Mouse (Mus musculus) limb, embryonic 12.5 days (tissue): ENCODE measurements around the gene Kcmf1. TPM values are rescaled to one million over a fixed set of nuclear protein-coding genes. Genes with fewer than 3 reads are reported as not detected.
A peak's percentile ranks its signal among the peaks of the same experiment; 100 is the strongest.

Experiments
- ATAC-seq: fragments of 200-750 bp; cut with Nextera tagmentation; 2 replicates; pipeline ENCODE4 v1.8.0; 2017; ENCODE audit warnings: low read depth, moderate TSS enrichment; ENCODE audit not compliant: insufficient number of reproducible peaks, insufficient read depth, low FRiP score, low TSS enrichment
- H3K27ac ChIP-seq: fragments of 300-500 bp; sonication (generic); 2 replicates; pipeline ENCODE4 v1.5.1; 2016; ENCODE audit warnings: mild to moderate bottlenecking, moderate library complexity
- H3K27me3 ChIP-seq: fragments of 300-500 bp; sonication (generic); 2 replicates; pipeline ENCODE4 v1.6.1; 2016; ENCODE audit warnings: mild to moderate bottlenecking, moderate library complexity
- H3K36me3 ChIP-seq: fragments of 300-500 bp; sonication (generic); 2 replicates; pipeline ENCODE4 v1.6.1; 2016; ENCODE audit warnings: mild to moderate bottlenecking, moderate library complexity
- H3K4me1 ChIP-seq: fragments of 300-500 bp; sonication (generic); replicated peaks from 2 replicates; pipeline ENCODE4 v1.6.1; 2016
- H3K4me2 ChIP-seq: fragments of 300-500 bp; sonication (generic); 2 replicates; pipeline ENCODE4 v1.6.1; 2016; ENCODE audit warnings: mild to moderate bottlenecking, moderate library complexity
- H3K4me3 ChIP-seq: fragments of 300-500 bp; sonication (generic); replicated peaks from 2 replicates; pipeline ENCODE4 v1.5.1; 2016; ENCODE audit warnings: mild to moderate bottlenecking
- H3K9ac ChIP-seq: fragments of 300-500 bp; sonication (generic); replicated peaks from 2 replicates; pipeline ENCODE4 v1.6.1; 2016; ENCODE audit warnings: mild to moderate bottlenecking, moderate library complexity
- H3K9me3 ChIP-seq: fragments of 300-500 bp; sonication (generic); 2 replicates; pipeline ENCODE4 v1.6.1; 2016; ENCODE audit warnings: mild to moderate bottlenecking, moderate library complexity
- WGBS: fragments of 180-500 bp; shearing (Covaris S2); methylation state at CpG from one replicate; pipeline ENCODE4 v1.1.7; 2016; 5-methylcytosine and 5-hydroxymethylcytosine counted together
- polyA plus RNA-seq: library from polyadenylated mRNA; unstranded; fragments of >200 nt; fragmentation: Nextera tagmentation; extraction: Ambion mirVana; gene quantifications from 2 replicates; pipeline ENCODE4 v1.2.1, GENCODE M21; 2016

Gene Kcmf1
- polyA plus RNA-seq, 1 experiment from 2014 or later: 55.1 TPM

- H3K27ac ChIP-seq: no peak overlapping the region
- 76% methylated on average over 4 of the region's 4 CpGs for WGBS
- no peaks in the 10 kb centered on the region for H3K36me3 ChIP-seq
- no peaks in the 10 kb centered on the region for H3K27me3 ChIP-seq
- peaks cover 7% of the 10 kb centered on the region for H3K4me1 ChIP-seq
- no peak overlapping the region for H3K4me2 ChIP-seq
- ATAC-seq: no peak
- H3K9ac ChIP-seq: no peak overlapping the region
- no peak overlapping the region for H3K4me3 ChIP-seq
- H3K9me3 ChIP-seq: no peaks in the 10 kb centered on the region
Measured at GRCm38 (mm10) chr6:72926031-72926430, 26.3 kb upstream of the Kcmf1 start.

DNA sequence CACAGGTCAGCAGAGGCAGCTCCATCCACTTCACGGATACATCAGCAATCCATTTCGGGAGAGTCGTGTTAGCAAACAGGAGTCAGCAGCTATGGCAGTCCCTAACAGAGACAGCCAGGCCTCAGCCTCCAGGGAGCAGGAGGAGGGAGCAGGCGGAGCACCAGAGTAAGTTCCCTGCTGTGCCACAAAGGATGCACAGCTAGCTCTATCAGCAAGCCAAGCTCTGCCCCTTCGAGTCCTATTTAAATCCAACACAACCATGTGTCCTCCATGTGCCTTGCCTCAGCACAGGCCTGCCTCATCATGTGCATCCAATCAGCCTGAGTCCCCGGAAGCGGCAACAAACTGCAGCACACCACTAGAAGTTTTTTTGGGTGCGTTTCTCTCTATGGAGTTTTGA lies 23.6 kb upstream of the Kcmf1 start:
- 88% methylated on average over 8 of the region's 8 CpGs for WGBS
- no peak overlapping the region for H3K4me2 ChIP-seq
- H3K9me3 ChIP-seq: no peaks in the 10 kb centered on the region
- no peaks in the 10 kb centered on the region for H3K27me3 ChIP-seq
- no peak for ATAC-seq
- no peak overlapping the region for H3K9ac ChIP-seq
- peaks cover 7% of the 10 kb centered on the region for H3K4me1 ChIP-seq
- no peak overlapping the region for H3K27ac ChIP-seq
- no peak overlapping the region for H3K4me3 ChIP-seq
- no peaks in the 10 kb centered on the region for H3K36me3 ChIP-seq

- Histone ChIP-seq H3K27me3 (no peaks in the 10 kb centered on the region), H3K9ac (no peak overlapping the region), H3K4me2 (no peak overlapping the region), H3K36me3 (no peaks in the 10 kb centered on the region), H3K27ac (no peak overlapping the region), H3K4me1 (no peaks in the 10 kb centered on the region), H3K9me3 (no peaks in the 10 kb centered on the region), H3K4me3 (no peak overlapping the region)
- no peak for ATAC-seq
- 91% methylated on average over 3 of the region's 3 CpGs for WGBS
Measured at GRCm38 (mm10) chr6:72921081-72921480, 21.3 kb upstream of the Kcmf1 start.

DNA sequence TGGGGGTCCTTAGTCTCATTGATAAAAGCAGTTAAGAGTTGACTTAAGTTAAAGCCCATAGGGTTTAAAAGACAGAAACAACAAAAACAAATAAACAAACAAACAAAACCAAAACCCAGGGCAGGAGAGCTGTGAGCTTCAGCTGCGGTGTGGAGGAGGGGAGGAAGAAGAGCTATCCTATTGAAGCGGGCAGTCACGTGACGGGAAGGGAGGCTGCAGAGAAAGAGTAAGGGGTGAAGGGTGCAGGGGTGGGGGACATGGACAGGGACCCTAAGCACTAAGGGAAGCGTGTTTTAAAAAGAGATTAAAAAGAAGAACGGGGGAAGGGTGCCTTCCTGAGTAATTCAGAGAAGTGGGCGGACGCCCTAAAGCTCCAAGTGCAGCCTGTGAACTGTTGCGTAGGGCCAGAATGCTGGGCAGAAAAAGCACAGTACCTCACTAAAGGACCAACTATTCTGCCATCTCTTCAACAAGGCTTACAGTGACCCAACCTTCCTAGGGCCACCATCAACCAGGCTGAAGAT lies 18.8 kb upstream of the Kcmf1 start:
- no peak for ATAC-seq
- WGBS: 67% methylated on average over 9 of the region's 9 CpGs
- no peaks in the 10 kb centered on the region for H3K27me3 ChIP-seq
- H3K4me2 ChIP-seq: no peak overlapping the region
- no peak overlapping the region for H3K4me3 ChIP-seq
- H3K9ac ChIP-seq: no peak overlapping the region
- H3K4me1 ChIP-seq: no peaks in the 10 kb centered on the region
- no peak overlapping the region for H3K27ac ChIP-seq
- no peaks in the 10 kb centered on the region for H3K36me3 ChIP-seq
- H3K9me3 ChIP-seq: no peaks in the 10 kb centered on the region

GRCm38 (mm10) chr6:72916330-72916729 lies 16.6 kb upstream of the Kcmf1 start:
- 89% methylated on average over 7 of the region's 7 CpGs for WGBS
- H3K27ac ChIP-seq: no peak overlapping the region
- no peaks in the 10 kb centered on the region for H3K36me3 ChIP-seq
- H3K4me3 ChIP-seq: no peak overlapping the region
- no peaks in the 10 kb centered on the region for H3K27me3 ChIP-seq
- H3K4me2 ChIP-seq: no peak overlapping the region
- no peak for ATAC-seq
- H3K4me1 ChIP-seq: no peaks in the 10 kb centered on the region
- H3K9me3 ChIP-seq: 0 out of 2 replicates have a peak, but pooled peaks cover under 1% of the 10 kb centered on the region
- no peak overlapping the region for H3K9ac ChIP-seq

GRCm38 (mm10) chr6:72914087-72914749 lies 14.4 kb upstream of the Kcmf1 start:
- Histone ChIP-seq H3K9ac (no peak overlapping the region), H3K4me1 (no peaks in the 10 kb centered on the region), H3K4me2 (no peak overlapping the region), H3K27me3 (no peaks in the 10 kb centered on the region), H3K36me3 (no peaks in the 10 kb centered on the region), H3K27ac (no peak overlapping the region), H3K4me3 (no peak overlapping the region), H3K9me3 (0 out of 2 replicates have a peak, but pooled peaks cover 5% of the 10 kb centered on the region)
- WGBS: 87% methylated on average over 6 of the region's 6 CpGs
- no peak for ATAC-seq

GRCm38 (mm10) chr6:72911261-72911660 lies 11.5 kb upstream of the Kcmf1 start:
- no peaks in the 10 kb centered on the region for H3K27me3 ChIP-seq
- H3K4me1 ChIP-seq: no peaks in the 10 kb centered on the region
- no peak overlapping the region for H3K4me3 ChIP-seq
- no peaks in the 10 kb centered on the region for H3K36me3 ChIP-seq
- ATAC-seq: no peak
- H3K9ac ChIP-seq: no peak overlapping the region
- H3K4me2 ChIP-seq: no peak overlapping the region
- 0 out of 2 replicates have a peak, but pooled peaks cover 5% of the 10 kb centered on the region for H3K9me3 ChIP-seq
- 70% methylated on average over 4 of the region's 4 CpGs for WGBS
- no peak overlapping the region for H3K27ac ChIP-seq

DNA sequence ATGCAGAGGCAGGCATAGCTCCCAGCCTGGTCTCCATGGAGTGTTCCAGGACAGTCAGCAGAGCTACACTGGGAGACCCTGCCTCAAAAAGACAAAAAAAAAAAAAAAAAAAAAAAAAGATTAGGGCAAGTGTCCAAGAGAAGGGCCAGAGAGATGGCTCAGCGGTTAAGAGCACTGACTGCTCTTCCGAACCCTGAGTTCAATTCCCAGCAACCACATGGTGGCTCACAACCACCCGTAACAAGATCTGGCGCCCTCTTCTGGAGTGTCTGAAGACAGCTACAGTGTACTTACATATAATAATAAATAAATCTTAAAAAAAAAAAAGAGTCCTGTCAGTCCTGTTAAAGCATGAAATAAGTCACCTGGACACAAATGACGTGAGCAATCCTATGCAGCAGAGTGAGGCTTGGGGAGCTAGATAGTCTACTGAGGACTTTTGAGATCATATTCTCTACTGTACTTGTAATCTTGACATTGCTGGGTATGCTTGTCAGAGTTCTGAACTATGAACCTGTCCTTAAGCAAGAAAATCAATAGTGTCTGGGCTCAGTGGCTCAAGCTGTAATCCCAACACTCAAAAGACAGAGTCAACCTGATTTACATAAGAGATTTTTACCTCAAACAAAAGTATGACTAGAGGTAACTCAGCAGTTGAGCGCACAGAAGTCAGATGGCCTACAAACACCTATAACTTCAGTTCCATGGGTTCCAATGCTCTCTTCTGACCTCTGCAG lies 2.6 kb upstream of the Kcmf1 start:
- Histone ChIP-seq H3K27ac (no peak overlapping the region), H3K9ac (no peak overlapping the region), H3K9me3 (no peaks in the 10 kb centered on the region), H3K4me3 (no peak overlapping the region), H3K4me1 (peaks cover 16% of the 10 kb centered on the region), H3K36me3 (no peaks in the 10 kb centered on the region), H3K27me3 (no peaks in the 10 kb centered on the region), H3K4me2 (no peak overlapping the region)
- 88% methylated on average over 6 of the region's 6 CpGs for WGBS
- ATAC-seq: no peak

DNA sequence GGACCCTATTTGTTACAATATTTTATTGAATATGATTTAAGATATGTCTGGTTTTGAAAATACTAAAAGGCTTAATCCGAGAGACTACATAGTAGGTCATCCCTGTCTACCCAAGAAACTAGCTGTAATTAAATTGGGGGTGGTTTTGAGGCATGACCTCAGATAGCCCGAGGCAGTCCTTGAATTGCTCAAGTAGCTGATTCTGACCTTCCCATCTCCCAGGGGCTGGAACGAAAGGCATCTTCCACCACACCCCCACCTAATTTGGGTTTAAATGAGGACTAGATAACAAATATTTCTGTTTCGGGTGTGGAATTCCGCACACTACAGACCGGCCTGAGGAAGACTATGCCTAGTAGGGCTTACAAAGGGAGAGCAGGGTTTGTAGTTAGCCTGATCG lies 1.2 kb upstream of the Kcmf1 start:
- 0 out of 2 replicates have a peak, but pooled peaks cover 6% of the 10 kb centered on the region for H3K36me3 ChIP-seq
- H3K4me3 ChIP-seq: peak overlapping the region; percentile 98
- H3K27me3 ChIP-seq: no peaks in the 10 kb centered on the region
- H3K9me3 ChIP-seq: no peaks in the 10 kb centered on the region
- peaks cover 29% of the 10 kb centered on the region for H3K4me1 ChIP-seq
- peak overlapping the region; percentile 100; the same call in 1 of the 2 replicates for H3K9ac ChIP-seq
- WGBS: 62% methylated on average over 7 of the region's 7 CpGs
- no peak for ATAC-seq
- peak overlapping the region; percentile 99 for H3K27ac ChIP-seq
- peak overlapping the region; percentile 70 for H3K4me2 ChIP-seq

- peaks cover 29% of the 10 kb centered on the region for H3K4me1 ChIP-seq
- peak overlapping the region; percentile 99 for H3K27ac ChIP-seq
- peak overlapping the region; percentile 98 for H3K4me3 ChIP-seq
- ATAC-seq: peak; percentile 47
- H3K9ac ChIP-seq: peak overlapping the region; percentile 100
- 1% methylated on average over 67 of the region's 85 CpGs for WGBS
- H3K4me2 ChIP-seq: peak overlapping the region; percentile 70
- 0 out of 2 replicates have a peak, but pooled peaks cover 9% of the 10 kb centered on the region for H3K36me3 ChIP-seq
- no peaks in the 10 kb centered on the region for H3K27me3 ChIP-seq
- H3K9me3 ChIP-seq: no peaks in the 10 kb centered on the region
Measured at GRCm38 (mm10) chr6:72899201-72899780, 488 bp downstream of the Kcmf1 start.
